Mouse (Mus musculus): ENCODE measurements at regions not wholly inside any gene's neighbourhood (a gene's known extent, or its start where the extent isn't known, plus 50 kb on each side); places are given as distances from the start of the nearest gene placed in this dataset.

- TF ChIP-seq CTCF (IDR thresholded peaks at IDR 0.05; ENCODE audit: low read depth, low read length), result no peak
- no peak for TF ChIP-seq POLR2A (IDR thresholded peaks at IDR 0.05; ENCODE audit: borderline replicate concordance, low read depth, low read length)
These were observed 255.9 kb downstream of the Diras2 start for GRCm38 (mm10) chr13:52275196-52275595.

GRCm38 (mm10) chr13:52275675-52276074, 255.4 kb downstream of the Diras2 start:
- peaks cover 4% of the 10 kb centered on the region for H3K4me1 ChIP-seq (ENCODE audit: control insufficient read depth, insufficient read depth, low read length)
- H3K27ac ChIP-seq (ENCODE audit: insufficient read depth, low read depth, low read length), result no peak overlapping the region
- H3K4me3 ChIP-seq (ENCODE audit: insufficient read depth, low read length), result no peak overlapping the region
- peak; percentile 31; the same call in 1 of the 2 replicates for TF ChIP-seq CTCF (IDR thresholded peaks at IDR 0.05; ENCODE audit: low read depth, low read length)
- no peak for TF ChIP-seq POLR2A (IDR thresholded peaks at IDR 0.05; ENCODE audit: borderline replicate concordance, low read depth, low read length)

More at GRCm38 (mm10) chr13:52275196-52275595, 255.9 kb downstream of the Diras2 start:
- Histone ChIP-seq H3K4me3 (ENCODE audit: insufficient read depth, low read length) (no peak overlapping the region), H3K4me1 (ENCODE audit: control insufficient read depth, insufficient read depth, low read length) (peaks cover 4% of the 10 kb centered on the region), H3K27ac (ENCODE audit: insufficient read depth, low read depth, low read length) (no peak overlapping the region)

DNA sequence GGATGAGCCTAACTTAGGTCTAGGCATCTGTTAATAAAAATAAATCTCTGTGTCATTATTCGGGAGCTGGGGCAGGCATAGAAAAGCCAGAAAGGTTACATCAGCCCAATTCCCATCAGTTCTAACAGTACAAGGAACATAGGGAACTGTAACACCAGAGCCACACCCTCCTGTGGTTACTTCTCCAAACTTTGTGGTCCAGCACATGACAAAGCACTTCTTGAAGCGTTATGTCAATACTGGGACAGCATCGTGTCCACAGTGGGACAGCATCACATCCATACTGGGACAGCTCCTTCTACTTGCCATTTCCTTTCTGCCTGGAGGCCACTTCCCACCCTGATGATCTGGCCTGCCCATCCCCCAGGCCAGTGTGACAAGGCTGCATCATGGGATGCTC, 253.9 kb downstream of the Diras2 start:
- Histone ChIP-seq H3K4me3 (ENCODE audit: insufficient read depth, low read length) (no peak overlapping the region), H3K27ac (ENCODE audit: insufficient read depth, low read depth, low read length) (no peak overlapping the region), H3K4me1 (ENCODE audit: control insufficient read depth, insufficient read depth, low read length) (peaks cover 4% of the 10 kb centered on the region)
- TF ChIP-seq CTCF (IDR thresholded peaks at IDR 0.05; ENCODE audit: low read depth, low read length) (no peak), POLR2A (IDR thresholded peaks at IDR 0.05; ENCODE audit: borderline replicate concordance, low read depth, low read length) (no peak)

DNA sequence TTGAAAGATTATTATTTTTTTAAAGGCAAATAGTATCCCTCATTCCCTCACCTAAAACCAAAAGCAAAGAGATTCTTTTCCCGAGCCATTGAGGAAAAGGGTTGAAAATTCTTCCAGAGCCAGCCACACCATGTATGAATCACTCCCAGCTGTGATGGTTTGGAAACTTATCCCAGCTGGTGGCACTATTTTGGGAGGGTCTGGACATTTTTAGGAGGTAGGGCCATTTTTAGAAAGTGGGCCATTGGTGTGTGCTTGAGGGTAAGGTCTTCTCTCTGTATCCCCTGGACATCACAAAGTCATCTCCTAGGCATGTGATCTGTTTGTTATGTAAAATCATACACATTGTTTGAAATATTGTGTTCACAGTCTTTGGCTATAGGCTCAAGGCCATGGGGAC, 252.2 kb downstream of the Diras2 start:
- TF ChIP-seq CTCF (IDR thresholded peaks at IDR 0.05; ENCODE audit: low read depth, low read length) (no peak), POLR2A (IDR thresholded peaks at IDR 0.05; ENCODE audit: borderline replicate concordance, low read depth, low read length) (no peak)
- peaks cover 4% of the 10 kb centered on the region for H3K4me1 ChIP-seq (ENCODE audit: control insufficient read depth, insufficient read depth, low read length)
- H3K27ac ChIP-seq (ENCODE audit: insufficient read depth, low read depth, low read length), result no peak overlapping the region
- H3K4me3 ChIP-seq (ENCODE audit: insufficient read depth, low read length), result no peak overlapping the region

GRCm38 (mm10) chr13:52279281-52279969, 251.7 kb downstream of the Diras2 start:
- TF ChIP-seq POLR2A (IDR thresholded peaks at IDR 0.05; ENCODE audit: borderline replicate concordance, low read depth, low read length), result no peak
- Histone ChIP-seq H3K4me3 (ENCODE audit: insufficient read depth, low read length) (no peak overlapping the region), H3K4me1 (ENCODE audit: control insufficient read depth, insufficient read depth, low read length) (peaks cover 4% of the 10 kb centered on the region), H3K27ac (ENCODE audit: insufficient read depth, low read depth, low read length) (no peak overlapping the region)

GRCm38 (mm10) chr13:52279970-52280348, 251.1 kb downstream of the Diras2 start:
- TF ChIP-seq POLR2A (IDR thresholded peaks at IDR 0.05; ENCODE audit: borderline replicate concordance, low read depth, low read length), result no peak
- no peak for TF ChIP-seq CTCF (IDR thresholded peaks at IDR 0.05; ENCODE audit: low read depth, low read length)
- Histone ChIP-seq H3K27ac (ENCODE audit: insufficient read depth, low read depth, low read length) (no peak overlapping the region), H3K4me1 (ENCODE audit: control insufficient read depth, insufficient read depth, low read length) (peaks cover 4% of the 10 kb centered on the region), H3K4me3 (ENCODE audit: insufficient read depth, low read length) (no peak overlapping the region)

GRCm38 (mm10) chr13:52281271-52281670, 249.8 kb downstream of the Diras2 start:
- no peak overlapping the region for H3K4me3 ChIP-seq (ENCODE audit: insufficient read depth, low read length)
- no peak for TF ChIP-seq POLR2A (IDR thresholded peaks at IDR 0.05; ENCODE audit: borderline replicate concordance, low read depth, low read length)
- TF ChIP-seq CTCF (IDR thresholded peaks at IDR 0.05; ENCODE audit: low read depth, low read length), result no peak
- no peak overlapping the region for H3K27ac ChIP-seq (ENCODE audit: insufficient read depth, low read depth, low read length)
- H3K4me1 ChIP-seq (ENCODE audit: control insufficient read depth, insufficient read depth, low read length), result peaks cover 1% of the 10 kb centered on the region; the same call in 1 of the 2 replicates

DNA sequence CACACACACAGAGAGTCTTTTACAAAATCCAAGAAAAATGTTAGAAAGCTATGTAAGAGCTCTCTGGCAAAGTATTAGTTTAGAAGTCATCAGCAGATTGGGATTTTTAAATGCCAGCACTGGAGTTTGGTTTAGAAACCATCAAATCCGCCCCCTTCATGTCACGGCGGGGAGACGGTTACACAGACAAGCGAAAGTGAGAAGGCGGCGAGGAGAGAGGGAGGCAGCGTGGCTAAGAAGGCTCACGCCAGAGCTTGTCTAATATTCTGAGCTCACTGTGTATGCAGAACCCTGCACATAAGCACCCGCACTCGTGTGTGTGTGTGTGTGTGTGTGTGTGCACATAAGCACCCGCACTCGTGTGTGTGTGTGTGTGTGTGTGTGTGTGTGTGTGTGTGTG, 248.6 kb downstream of the Diras2 start:
- Histone ChIP-seq H3K4me1 (ENCODE audit: control insufficient read depth, insufficient read depth, low read length) (no peaks in the 10 kb centered on the region), H3K4me3 (ENCODE audit: insufficient read depth, low read length) (no peak overlapping the region), H3K27ac (ENCODE audit: insufficient read depth, low read depth, low read length) (no peak overlapping the region)
- no peak for TF ChIP-seq CTCF (IDR thresholded peaks at IDR 0.05; ENCODE audit: low read depth, low read length)
- TF ChIP-seq POLR2A (IDR thresholded peaks at IDR 0.05; ENCODE audit: borderline replicate concordance, low read depth, low read length), result no peak

DNA sequence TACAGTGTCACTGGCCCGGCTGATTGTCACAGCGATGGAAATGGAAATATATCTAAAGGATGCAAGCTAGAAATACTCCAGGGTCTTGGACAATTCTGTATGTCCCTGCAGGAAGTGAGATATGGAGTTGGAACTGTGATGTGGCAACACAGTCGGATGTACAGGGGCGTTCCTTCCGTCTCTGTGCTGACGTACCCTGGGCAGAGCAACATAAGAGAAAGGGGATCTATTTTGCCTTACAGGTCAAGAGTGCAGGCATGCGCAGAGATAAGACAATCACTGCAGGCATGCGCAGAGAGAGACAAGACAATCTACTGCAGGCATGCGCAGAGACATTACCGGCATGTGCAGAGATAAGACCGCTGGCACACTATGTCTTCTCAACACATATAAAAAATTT, 247.6 kb downstream of the Diras2 start:
- Histone ChIP-seq H3K4me3 (ENCODE audit: insufficient read depth, low read length) (no peak overlapping the region), H3K4me1 (ENCODE audit: control insufficient read depth, insufficient read depth, low read length) (no peaks in the 10 kb centered on the region)
- TF ChIP-seq CTCF (IDR thresholded peaks at IDR 0.05; ENCODE audit: low read depth, low read length) (no peak), POLR2A (IDR thresholded peaks at IDR 0.05; ENCODE audit: borderline replicate concordance, low read depth, low read length) (no peak)

DNA sequence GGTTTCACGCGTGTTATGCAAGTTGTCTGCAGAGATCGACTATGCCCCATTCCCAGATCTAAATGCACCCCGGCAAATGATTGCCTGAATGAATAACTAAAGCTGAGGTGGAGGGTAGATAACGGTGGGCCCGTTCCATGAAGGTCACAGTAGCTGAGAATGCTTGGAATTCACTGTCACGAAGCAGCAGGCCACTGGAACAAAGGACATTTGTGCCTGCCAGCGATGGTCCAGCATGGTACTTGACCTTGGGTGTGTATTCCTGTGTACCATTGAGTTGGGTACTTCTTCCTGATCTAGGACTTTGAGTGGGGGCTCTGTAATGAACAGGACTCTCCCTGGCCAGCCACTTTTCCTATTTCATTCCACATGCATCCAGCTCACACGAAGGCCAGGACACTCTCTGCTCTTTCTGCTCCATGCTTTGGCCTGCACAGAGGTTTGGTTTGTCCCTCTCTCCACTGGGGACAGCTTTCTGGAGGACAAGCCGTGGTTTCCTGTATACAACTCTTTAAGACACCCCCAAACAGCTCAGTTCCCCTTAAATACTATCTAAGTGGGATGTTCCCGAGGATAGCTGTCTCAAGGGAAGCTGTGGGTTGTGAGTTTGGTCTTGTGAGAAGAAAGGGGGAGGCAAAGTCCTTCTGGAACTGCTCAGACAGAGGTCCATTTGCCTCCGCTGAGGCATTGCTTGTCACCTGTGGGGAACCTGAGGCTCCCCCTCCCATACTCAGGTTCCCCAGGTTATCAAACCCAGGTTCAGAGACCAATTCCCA, 246.9 kb downstream of the Diras2 start:
- Histone ChIP-seq H3K27ac (ENCODE audit: insufficient read depth, low read depth, low read length) (no peak overlapping the region), H3K4me3 (ENCODE audit: insufficient read depth, low read length) (no peak overlapping the region), H3K4me1 (ENCODE audit: control insufficient read depth, insufficient read depth, low read length) (no peaks in the 10 kb centered on the region)
- TF ChIP-seq POLR2A (IDR thresholded peaks at IDR 0.05; ENCODE audit: borderline replicate concordance, low read depth, low read length) (no peak), CTCF (IDR thresholded peaks at IDR 0.05; ENCODE audit: low read depth, low read length) (no peak)

More for the DNA sequence above, 247.6 kb downstream of the Diras2 start:
- H3K27ac ChIP-seq (ENCODE audit: insufficient read depth, low read depth, low read length), result no peak overlapping the region
